Mouse (Mus musculus) liver, embryonic 14.5 days (tissue): ENCODE measurements around the gene Ajuba.

ENCODE experiments used
- CTCF ChIP-seq: IDR thresholded peaks from 2 replicates; pipeline ENCODE4 v1.5.1; 2016; ENCODE audit warnings: antibody characterized with exemption, low read depth, control low read depth
- EP300 ChIP-seq: IDR thresholded peaks from 2 replicates; pipeline ENCODE4 v1.6.1; 2016; ENCODE audit warnings: antibody characterized with exemption, low read depth

- TF ChIP-seq EP300 = no peak
- TF ChIP-seq CTCF = no peak
Observed at GRCm38 (mm10) chr14:54603038-54603654, 25.8 kb upstream of the Ajuba start.
